Mouse (Mus musculus) midbrain, postnatal 0 days (tissue): ENCODE results near the gene Tmem135. TPM values are rescaled to one million over a fixed set of nuclear protein-coding genes. Genes with fewer than 3 reads are reported as not detected.
A peak's percentile ranks its signal among the peaks of the same experiment; 100 is the strongest.

Experiments used
- ATAC-seq: fragments of 200-750 bp; cut with Nextera tagmentation; 2 replicates; pipeline ENCODE4 v1.8.0; 2017; ENCODE audit warnings: moderate number of reproducible peaks, mild to moderate bottlenecking, moderate TSS enrichment, moderate library complexity; ENCODE audit not compliant: low FRiP score
- DNase-seq: peaks from one replicate; pipeline ENCODE4 v3.0.0-alpha.2; 2015; ENCODE audit warnings: low spot score
- H3K27ac ChIP-seq: fragments of 300-500 bp; sonication (generic); 2 replicates; pipeline ENCODE4 v1.5.1; 2014; ENCODE audit warnings: low read depth, mild to moderate bottlenecking, low read length, mixed read lengths
- H3K27me3 ChIP-seq: fragments of 300-500 bp; sonication (generic); 2 replicates; pipeline ENCODE4 v1.6.1; 2014; ENCODE audit warnings: low read length, control low read depth, mixed read lengths; ENCODE audit not compliant: insufficient read depth
- H3K36me3 ChIP-seq: fragments of 300-500 bp; sonication (generic); 2 replicates; pipeline ENCODE4 v1.6.1; 2014; ENCODE audit warnings: low read length, control low read depth, mixed read lengths; ENCODE audit not compliant: insufficient read depth
- H3K4me1 ChIP-seq: fragments of 300-500 bp; sonication (generic); 2 replicates; pipeline ENCODE4 v1.6.1; 2014; ENCODE audit warnings: mild to moderate bottlenecking, control low read depth, antibody characterized with exemption, low read length, mixed read lengths; ENCODE audit not compliant: insufficient read depth
- H3K4me2 ChIP-seq: fragments of 300-500 bp; sonication (generic); 2 replicates; pipeline ENCODE4 v1.6.1; 2014; ENCODE audit warnings: low read depth, mild to moderate bottlenecking, low read length, mixed read lengths; ENCODE audit not compliant: poor library complexity, severe bottlenecking
- H3K4me3 ChIP-seq: fragments of 300-500 bp; sonication (generic); 2 replicates; pipeline ENCODE4 v1.5.1; 2014; ENCODE audit warnings: low read depth, mild to moderate bottlenecking, low read length, moderate library complexity
- H3K9ac ChIP-seq: fragments of 300-500 bp; sonication (generic); replicated peaks from 2 replicates; pipeline ENCODE4 v1.6.1; 2014; ENCODE audit warnings: mild to moderate bottlenecking, low read length, moderate library complexity, mixed read lengths; ENCODE audit not compliant: poor library complexity, severe bottlenecking
- H3K9me3 ChIP-seq: fragments of 300-500 bp; sonication (generic); 2 replicates; pipeline ENCODE4 v1.6.1; 2016; ENCODE audit warnings: low read length, control low read depth
- CTCF ChIP-seq: IDR thresholded peaks from 2 replicates; pipeline ENCODE4 v1.5.1; 2016; ENCODE audit warnings: antibody characterized with exemption, mild to moderate bottlenecking
- WGBS: fragments of 180-500 bp; shearing (Covaris S2); extraction: QIAGEN DNeasy Blood & Tissue Kit; methylation state at CpG from one replicate; pipeline ENCODE4 v1.1.7; 2014; 5-methylcytosine and 5-hydroxymethylcytosine counted together
- polyA plus RNA-seq: library from polyadenylated mRNA; unstranded; fragments of >200 nt; fragmentation: Nextera tagmentation; extraction: Ambion mirVana; gene quantifications from 2 replicates; pipeline ENCODE4 v1.2.1, GENCODE M21; 2015
- total RNA-seq: library from RNA; depleted of rRNA; stranded (reverse); fragments of >200 nt; gene quantifications from 2 replicates; pipeline ENCODE4 v1.2.3, GENCODE M21; 2014

Gene Tmem135
- total and polyA plus RNA-seq, 2 experiments from 2014 or later = 33.5 to 35.7 TPM

GRCm38 (mm10) chr7:89396386-89396785, 7.6 kb downstream of the Tmem135 start:
- Histone ChIP-seq H3K4me3 (no peak overlapping the region), H3K4me1 (no peaks in the 10 kb centered on the region), H3K27ac (no peak overlapping the region), H3K9ac (no peak overlapping the region), H3K4me2 (no peak overlapping the region), H3K9me3 (0 out of 2 replicates have a peak, but pooled peaks cover 2% of the 10 kb centered on the region), H3K36me3 (no peaks in the 10 kb centered on the region), H3K27me3 (no peaks in the 10 kb centered on the region)
- WGBS = 72% methylated on average over 8 of the region's 8 CpGs
- TF ChIP-seq CTCF = no peak
- DNase-seq = no peak
- ATAC-seq = no peak

DNA sequence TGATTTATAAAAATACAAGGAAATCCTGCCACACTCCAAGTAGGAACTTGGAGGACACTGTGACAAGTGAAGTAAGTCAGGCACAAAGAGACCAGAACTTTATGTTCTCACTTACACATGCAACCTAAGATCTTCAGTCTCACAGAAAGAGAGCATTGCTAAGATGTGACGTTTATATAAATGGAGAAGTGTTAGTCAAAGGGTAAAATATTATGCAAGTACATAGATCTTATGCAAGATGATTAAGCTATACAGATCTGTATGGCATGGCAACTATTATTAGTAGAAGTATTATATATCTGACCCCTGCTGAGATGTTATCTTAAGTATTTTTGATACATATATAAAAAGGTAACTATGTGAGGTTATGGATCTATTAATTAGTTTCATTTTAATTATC, 8.6 kb downstream of the Tmem135 start:
- H3K4me1 ChIP-seq = no peaks in the 10 kb centered on the region
- H3K4me3 ChIP-seq = no peak overlapping the region
- no peak overlapping the region for H3K27ac ChIP-seq
- TF ChIP-seq CTCF = no peak
- DNase-seq (no peak), ATAC-seq (no peak)
- H3K4me2 ChIP-seq = no peak overlapping the region
- no peaks in the 10 kb centered on the region for H3K27me3 ChIP-seq
- no peaks in the 10 kb centered on the region for H3K36me3 ChIP-seq
- WGBS = 79% methylated on average over 1 of the region's 1 CpGs
- 0 out of 2 replicates have a peak, but pooled peaks cover 2% of the 10 kb centered on the region for H3K9me3 ChIP-seq
- no peak overlapping the region for H3K9ac ChIP-seq

DNA sequence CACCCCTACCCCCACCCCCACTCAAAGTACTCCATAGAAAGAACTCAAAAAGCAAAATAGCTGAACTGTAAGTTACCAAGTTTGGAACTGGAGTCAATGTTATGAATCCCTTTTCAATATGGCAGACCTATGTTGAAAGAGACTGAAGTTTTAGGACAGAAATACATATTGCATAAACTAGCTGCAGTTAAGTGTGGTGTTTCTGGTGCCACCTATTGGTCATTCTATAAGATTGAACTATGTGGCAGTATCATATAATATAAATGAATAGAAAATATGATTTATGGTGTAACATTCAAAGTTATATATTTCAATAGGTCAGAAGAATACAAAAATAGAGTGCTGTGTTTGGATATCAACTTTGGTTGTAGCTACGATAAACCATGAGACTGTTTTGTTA, 11.2 kb downstream of the Tmem135 start:
- WGBS = 96% methylated on average over 1 of the region's 1 CpGs
- peak; percentile 52 for TF ChIP-seq CTCF
- Histone ChIP-seq H3K4me1 (no peaks in the 10 kb centered on the region), H3K27me3 (no peaks in the 10 kb centered on the region), H3K4me3 (no peak overlapping the region), H3K27ac (no peak overlapping the region), H3K9ac (no peak overlapping the region), H3K4me2 (no peak overlapping the region), H3K9me3 (0 out of 2 replicates have a peak, but pooled peaks cover 2% of the 10 kb centered on the region), H3K36me3 (no peaks in the 10 kb centered on the region)
- no peak for DNase-seq
- no peak for ATAC-seq

GRCm38 (mm10) chr7:89392388-89392787, 11.6 kb downstream of the Tmem135 start:
- no peak for ATAC-seq
- no peak overlapping the region for H3K27ac ChIP-seq
- H3K9me3 ChIP-seq = 0 out of 2 replicates have a peak, but pooled peaks cover 2% of the 10 kb centered on the region
- H3K4me3 ChIP-seq = no peak overlapping the region
- no peaks in the 10 kb centered on the region for H3K36me3 ChIP-seq
- H3K4me2 ChIP-seq = no peak overlapping the region
- no peaks in the 10 kb centered on the region for H3K27me3 ChIP-seq
- no peak for DNase-seq
- no peaks in the 10 kb centered on the region for H3K4me1 ChIP-seq
- 77% methylated on average over 4 of the region's 4 CpGs for WGBS
- no peak for TF ChIP-seq CTCF
- no peak overlapping the region for H3K9ac ChIP-seq

- no peak for ATAC-seq
- no peaks in the 10 kb centered on the region for H3K4me1 ChIP-seq
- TF ChIP-seq CTCF = no peak
- H3K36me3 ChIP-seq = no peaks in the 10 kb centered on the region
- no peak overlapping the region for H3K9ac ChIP-seq
- no peak overlapping the region for H3K27ac ChIP-seq
- 0 out of 2 replicates have a peak, but pooled peaks cover 2% of the 10 kb centered on the region for H3K9me3 ChIP-seq
- 83% methylated on average over 4 of the region's 4 CpGs for WGBS
- no peak overlapping the region for H3K4me3 ChIP-seq
- no peak for DNase-seq
- no peak overlapping the region for H3K4me2 ChIP-seq
- no peaks in the 10 kb centered on the region for H3K27me3 ChIP-seq
Observed at GRCm38 (mm10) chr7:89391831-89392230, 12.2 kb downstream of the Tmem135 start.

- no peak overlapping the region for H3K4me3 ChIP-seq
- no peak overlapping the region for H3K4me2 ChIP-seq
- no peak for ATAC-seq
- H3K9me3 ChIP-seq = 0 out of 2 replicates have a peak, but pooled peaks cover 2% of the 10 kb centered on the region
- DNase-seq = no peak
- no peaks in the 10 kb centered on the region for H3K36me3 ChIP-seq
- 97% methylated on average over 3 of the region's 3 CpGs for WGBS
- H3K27me3 ChIP-seq = no peaks in the 10 kb centered on the region
- TF ChIP-seq CTCF = no peak
- no peak overlapping the region for H3K27ac ChIP-seq
- H3K4me1 ChIP-seq = no peaks in the 10 kb centered on the region
- no peak overlapping the region for H3K9ac ChIP-seq
Observed at GRCm38 (mm10) chr7:89391281-89391680, 12.7 kb downstream of the Tmem135 start.
